Mouse (Mus musculus) spleen, postnatal 0 days (tissue): Measurements from ENCODE around the gene Mrpl50. TPM values are rescaled to one million over a fixed set of nuclear protein-coding genes. Genes with fewer than 3 reads are reported as not detected.

Experiments used
- polyA plus RNA-seq: library from polyadenylated mRNA; unstranded; fragments of >200 nt; fragmentation: Nextera tagmentation; extraction: Ambion mirVana; gene quantifications from 2 replicates; pipeline ENCODE4 v1.2.1, GENCODE M21; 2015

Gene Mrpl50
- polyA plus RNA-seq: 30.1 and 30.3 TPM in 2 replicates

GRCm38 (mm10) chr4:49520572-49521340 is at the start of gene Mrpl50, which contains the start of gene Zfp189:
Gene Mrpl50 (minus strand): TSS chr4:49521093.
Gene Zfp189 (plus strand): TSS chr4:49521176.

GRCm38 (mm10) chr4:49549383-49549782 is 28.5 kb upstream of the Mrpl50 start, which contains the start of gene Aldob:
Gene Aldob (minus strand): TSS chr4:49549546.

DNA sequence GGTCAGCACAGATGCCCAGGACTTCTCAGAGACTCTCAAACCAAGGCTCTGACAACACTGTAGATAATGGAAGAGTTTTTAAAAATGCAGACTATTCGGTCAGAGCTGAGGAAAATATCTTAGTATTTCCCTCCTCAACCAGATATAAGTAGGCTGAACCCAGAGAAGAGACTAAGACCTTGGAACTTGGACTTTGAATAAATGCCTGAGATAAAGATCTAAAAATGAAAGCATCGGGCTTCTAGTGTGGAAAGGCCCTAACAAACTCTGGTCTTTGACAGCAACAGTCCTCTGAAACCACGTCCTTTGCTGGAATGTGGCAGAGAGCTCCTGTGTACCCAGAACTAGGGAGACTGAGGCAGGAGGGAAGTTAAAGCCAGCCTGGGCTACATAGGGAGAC is 14.5 kb downstream of the Mrpl50 start, which contains the start of gene Baat:
TSS of gene Baat (minus strand) at position 172 of the 400 bp plus-strand sequence.

GRCm38 (mm10) chr4:49473435-49474100 is 47.3 kb downstream of the Mrpl50 start, which contains the start of gene Acnat1:
Gene Acnat1 (minus strand): TSS chr4:49473912.

Other genes starting within 250 kb of the Mrpl50 start
- gene Acnat2, start 112.9 kb downstream of the Mrpl50 start, polyA plus RNA-seq: not detected in 2 replicates
- gene Acnat1, start 47.2 kb downstream of the Mrpl50 start, polyA plus RNA-seq: 0.17 and 0.25 TPM in 2 replicates
- 0.10 TPM in 1 of 2 replicates, not detected in the other for gene Baat, start 14.5 kb downstream of the Mrpl50 start, polyA plus RNA-seq
- 1.8 and 1.9 TPM in 2 replicates for gene Zfp189, start 83 bp upstream of the Mrpl50 start, polyA plus RNA-seq
- gene Aldob, start 28.5 kb upstream of the Mrpl50 start, polyA plus RNA-seq: 0.52 and 1.2 TPM in 2 replicates
- gene Tmem246, start 76.8 kb upstream of the Mrpl50 start, polyA plus RNA-seq: 5.4 and 7.7 TPM in 2 replicates
- gene Rnf20, start 110.9 kb upstream of the Mrpl50 start, polyA plus RNA-seq: 21.4 and 23.0 TPM in 2 replicates
- gene Ppp3r2, start 160.9 kb upstream of the Mrpl50 start, polyA plus RNA-seq: not detected in 2 replicates